Mouse (Mus musculus) liver, embryonic 14.5 days (tissue): ENCODE results near the gene Naa80.

Source experiments
- CTCF ChIP-seq: IDR thresholded peaks from 2 replicates; pipeline ENCODE4 v1.5.1; 2016; ENCODE audit warnings: antibody characterized with exemption, low read depth, control low read depth
- EP300 ChIP-seq: IDR thresholded peaks from 2 replicates; pipeline ENCODE4 v1.6.1; 2016; ENCODE audit warnings: antibody characterized with exemption, low read depth

- TF ChIP-seq CTCF (no peak), EP300 (no peak)
Measured at GRCm38 (mm10) chr9:107578587-107578986, at the start of gene Naa80.
